In the genomic region with DNA sequence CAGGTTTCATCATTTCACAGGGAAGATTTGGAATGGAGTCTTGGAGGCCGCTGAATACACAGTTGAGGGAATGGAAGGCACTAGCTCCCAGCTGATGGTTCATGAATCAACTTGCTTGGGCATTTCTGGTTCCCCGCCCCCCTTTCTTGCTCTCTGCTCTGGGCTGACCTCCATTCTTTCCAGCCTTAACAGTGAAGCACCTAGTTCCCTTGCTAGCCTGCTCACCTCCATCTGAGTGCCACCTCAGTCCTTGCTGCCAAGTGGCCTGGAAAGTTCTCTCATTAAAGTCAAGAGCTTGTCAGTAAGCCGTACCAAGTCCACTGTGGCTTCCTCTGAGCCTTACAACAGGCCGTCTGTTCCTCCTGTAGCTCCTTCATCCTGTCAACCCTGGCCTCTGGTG, we compare ENCODE assay signal across 20 mouse cellular contexts. TPM values are rescaled to one million over a fixed set of nuclear protein-coding genes. Genes with fewer than 3 reads are reported as not detected.
"Had no signal": no experiment of that assay in that cellular context is flagged by ENCODE, and none has a peak within 500 bp of the region (broad histone marks: within the 10 kb centered on the region; RNA-seq: fewer than 3 reads in every experiment).

No protein-coding gene starts in this region.

- H3K9ac ChIP-seq: limb, embryonic 12.5 days; liver, embryonic 12.5 days; liver, embryonic 15.5 days had no signal

- H3K4me1 ChIP-seq: limb, embryonic 12.5 days; liver, embryonic 12.5 days; liver, embryonic 15.5 days had no signal

- H3K36me3 ChIP-seq: liver, embryonic 12.5 days; liver, embryonic 15.5 days had no signal

- H3K4me2 ChIP-seq: limb, embryonic 12.5 days; liver, embryonic 12.5 days; liver, embryonic 15.5 days; midbrain, embryonic 11.5 days had no signal

- H3K9me3 ChIP-seq: limb, embryonic 12.5 days; liver, embryonic 12.5 days; liver, embryonic 15.5 days had no signal

- H3K27me3 ChIP-seq: limb, embryonic 12.5 days; liver, embryonic 12.5 days; liver, embryonic 15.5 days had no signal

- ATAC-seq: liver, embryonic 12.5 days had no signal

- H3K4me3 ChIP-seq: left cerebral cortex, adult 2 months; limb, embryonic 12.5 days; liver, embryonic 12.5 days; liver, embryonic 15.5 days had no signal

- H3K27ac ChIP-seq: kidney, postnatal 0 days; left cerebral cortex, adult 2 months; liver, embryonic 12.5 days; liver, embryonic 15.5 days had no signal

- DNase-seq: kidney, adult 2 months; kidney, postnatal 25 days; layer of hippocampus, postnatal 36 days; liver; lung, adult 18-20 months; lung, postnatal 14 days; lung, postnatal 4 days; midbrain, embryonic 14.5 days; right cerebral cortex, postnatal 14 days; right cerebral cortex, postnatal 4 days; thymus, adult 2 months; thymus, postnatal 14 days; thymus, postnatal 4 days had no signal

RNA-seq across cellular contexts. Expression of a gene that starts 52.6 kb away (rescaled TPM):
- total RNA-seq: megakaryocyte-erythroid progenitor cell, adult 5-6 weeks had no signal
